Mouse (Mus musculus): Measurements from ENCODE around the gene Osbpl7. TPM values are rescaled to one million over a fixed set of nuclear protein-coding genes. Genes with fewer than 3 reads are reported as not detected.

Osbpl7 gene
- polyA plus RNA-seq, 1 experiment = 1.4 TPM

- Histone ChIP-seq H3K36me3 (ENCODE audit: control insufficient read depth, insufficient read depth) (no peaks in the 10 kb centered on the region), H3K4me3 (no peak within 1 kb of the TSS), H3K4me2 (ENCODE audit: low read depth) (peak within 1 kb of the TSS; percentile 5), H3K79me2 (ENCODE audit: control insufficient read depth, insufficient read depth) (no peaks in the 10 kb centered on the region), H3K27me3 (ENCODE audit: control insufficient read depth, insufficient read depth, insufficient read length) (no peaks in the 10 kb centered on the region), H3ac (ENCODE audit: control insufficient read depth, insufficient read length) (no peak within 1 kb of the TSS)
- TF ChIP-seq MYOG (IDR thresholded peaks at IDR 0.05; ENCODE audit: control insufficient read depth in 1 of 3, insufficient read depth in 1 of 3, insufficient read length in 2 of 3, low read depth in 2 of 3) = no peak
- TF ChIP-seq POLR2AphosphoS2 (IDR thresholded peaks at IDR 0.05; ENCODE audit: insufficient read length, low read depth) = no peak
- no peak for TF ChIP-seq CEBPB (IDR thresholded peaks at IDR 0.05; ENCODE audit: insufficient read depth, poor library complexity, severe bottlenecking)
- no peak for TF ChIP-seq USF1 (IDR thresholded peaks at IDR 0.05; ENCODE audit: low read depth)
Measured at GRCm38 (mm10) chr11:97013121-97013670, 37.2 kb upstream of the Osbpl7 start, which contains the start of gene Sp6. TSS of gene Sp6 (plus strand) at chr11:97013394.

GRCm38 (mm10) chr11:97017696-97018582 lies 32.5 kb upstream of the Osbpl7 start:
- TF ChIP-seq POLR2A (IDR thresholded peaks at IDR 0.05; ENCODE audit: insufficient read length, low read depth) = no peak
- no peak for TF ChIP-seq E2F4 (IDR thresholded peaks at IDR 0.05; ENCODE audit: insufficient read depth)
- TF ChIP-seq MYOD1 (IDR thresholded peaks at IDR 0.05; ENCODE audit: control insufficient read depth in 1 of 3, insufficient read length in 2 of 3, low read depth in 2 of 3) = no peak
- no peak for TF ChIP-seq MAX (IDR thresholded peaks at IDR 0.05; ENCODE audit: low read depth)
- TF ChIP-seq TCF12 (IDR thresholded peaks at IDR 0.05; ENCODE audit: insufficient read depth, poor library complexity, severe bottlenecking) = no peak
- TF ChIP-seq CEBPB (IDR thresholded peaks at IDR 0.05; ENCODE audit: insufficient read depth, poor library complexity, severe bottlenecking) = no peak
- no peak for TF ChIP-seq POLR2AphosphoS2 (IDR thresholded peaks at IDR 0.05; ENCODE audit: insufficient read length, low read depth)
- TF ChIP-seq TCF3 (IDR thresholded peaks at IDR 0.05; ENCODE audit: insufficient read length, low read depth) = no peak
- no peak for TF ChIP-seq SRF (IDR thresholded peaks at IDR 0.05; ENCODE audit: control insufficient read depth, insufficient read length, low read depth)
- H3K27me3 ChIP-seq (ENCODE audit: control insufficient read depth, insufficient read depth, insufficient read length) = peaks cover 5% of the 10 kb centered on the region
- peak overlapping the region; percentile 37 for H3K4me3 ChIP-seq
- H3K36me3 ChIP-seq (ENCODE audit: control insufficient read depth, insufficient read depth) = no peaks in the 10 kb centered on the region
- peak overlapping the region; percentile 64 for H3K4me2 ChIP-seq (ENCODE audit: low read depth)
- no peak overlapping the region for H3ac ChIP-seq (ENCODE audit: control insufficient read depth, insufficient read length)
- no peaks in the 10 kb centered on the region for H3K79me2 ChIP-seq (ENCODE audit: control insufficient read depth, insufficient read depth)

GRCm38 (mm10) chr11:97018583-97019344 lies 31.7 kb upstream of the Osbpl7 start:
- Histone ChIP-seq H3K27me3 (ENCODE audit: control insufficient read depth, insufficient read depth, insufficient read length) (peaks cover 5% of the 10 kb centered on the region), H3ac (ENCODE audit: control insufficient read depth, insufficient read length) (no peak overlapping the region), H3K36me3 (ENCODE audit: control insufficient read depth, insufficient read depth) (no peaks in the 10 kb centered on the region), H3K4me2 (ENCODE audit: low read depth) (peak overlapping the region; percentile 75), H3K79me2 (ENCODE audit: control insufficient read depth, insufficient read depth) (no peaks in the 10 kb centered on the region), H3K4me3 (peak overlapping the region; percentile 37)
- TF ChIP-seq REST (IDR thresholded peaks at IDR 0.05; ENCODE audit: insufficient read depth, insufficient read length) = no peak
- no peak for TF ChIP-seq USF1 (IDR thresholded peaks at IDR 0.05; ENCODE audit: low read depth)
- peak; percentile 40 for TF ChIP-seq POLR2A (IDR thresholded peaks at IDR 0.05; ENCODE audit: insufficient read length, low read depth)

- no peak for TF ChIP-seq MYOG (IDR thresholded peaks at IDR 0.05; ENCODE audit: control insufficient read depth in 1 of 3, insufficient read depth in 1 of 3, insufficient read length in 2 of 3, low read depth in 2 of 3)
- peak; percentile 16 for TF ChIP-seq POLR2A (IDR thresholded peaks at IDR 0.05; ENCODE audit: insufficient read length, low read depth)
- H3K36me3 ChIP-seq (ENCODE audit: control insufficient read depth, insufficient read depth) = no peaks in the 10 kb centered on the region
- peak overlapping the region; percentile 37 for H3K4me3 ChIP-seq
- H3K27me3 ChIP-seq (ENCODE audit: control insufficient read depth, insufficient read depth, insufficient read length) = peaks cover 5% of the 10 kb centered on the region
- H3K4me2 ChIP-seq (ENCODE audit: low read depth) = peak overlapping the region; percentile 75
- H3K79me2 ChIP-seq (ENCODE audit: control insufficient read depth, insufficient read depth) = no peaks in the 10 kb centered on the region
- no peak overlapping the region for H3ac ChIP-seq (ENCODE audit: control insufficient read depth, insufficient read length)
Measured at GRCm38 (mm10) chr11:97019345-97019708, 31.1 kb upstream of the Osbpl7 start.

GRCm38 (mm10) chr11:97021121-97021765 lies 29.2 kb upstream of the Osbpl7 start:
- TF ChIP-seq E2F4 (IDR thresholded peaks at IDR 0.05; ENCODE audit: insufficient read depth) (no peak), REST (IDR thresholded peaks at IDR 0.05; ENCODE audit: insufficient read depth, insufficient read length) (no peak), MYOD1 (IDR thresholded peaks at IDR 0.05; ENCODE audit: control insufficient read depth in 1 of 3, insufficient read length in 2 of 3, low read depth in 2 of 3) (no peak), POLR2AphosphoS2 (IDR thresholded peaks at IDR 0.05; ENCODE audit: insufficient read length, low read depth) (no peak), TCF12 (IDR thresholded peaks at IDR 0.05; ENCODE audit: insufficient read depth, poor library complexity, severe bottlenecking) (no peak), CEBPB (IDR thresholded peaks at IDR 0.05; ENCODE audit: insufficient read depth, poor library complexity, severe bottlenecking) (no peak), MYOG (IDR thresholded peaks at IDR 0.05; ENCODE audit: control insufficient read depth in 1 of 3, insufficient read depth in 1 of 3, insufficient read length in 2 of 3, low read depth in 2 of 3) (no peak), USF1 (IDR thresholded peaks at IDR 0.05; ENCODE audit: low read depth) (no peak), MAX (IDR thresholded peaks at IDR 0.05; ENCODE audit: low read depth) (no peak), POLR2A (IDR thresholded peaks at IDR 0.05; ENCODE audit: insufficient read length, low read depth) (no peak), SRF (IDR thresholded peaks at IDR 0.05; ENCODE audit: control insufficient read depth, insufficient read length, low read depth) (no peak)
- H3ac ChIP-seq (ENCODE audit: control insufficient read depth, insufficient read length) = peak overlapping the region; percentile 7
- no peaks in the 10 kb centered on the region for H3K36me3 ChIP-seq (ENCODE audit: control insufficient read depth, insufficient read depth)
- H3K79me2 ChIP-seq (ENCODE audit: control insufficient read depth, insufficient read depth) = no peaks in the 10 kb centered on the region
- H3K4me3 ChIP-seq = peak overlapping the region; percentile 8
- peaks cover 5% of the 10 kb centered on the region for H3K27me3 ChIP-seq (ENCODE audit: control insufficient read depth, insufficient read depth, insufficient read length)
- peak overlapping the region; percentile 89 for H3K4me2 ChIP-seq (ENCODE audit: low read depth)

All from myocyte (in vitro differentiated cells).